Mouse (Mus musculus): Measurements from ENCODE around the gene Akr1c12. TPM values are rescaled to one million over a fixed set of nuclear protein-coding genes. Genes with fewer than 3 reads are reported as not detected.

Gene Akr1c12
- 3.6 TPM for polyA plus RNA-seq (2017; shearing (Covaris generic))

GRCm38 (mm10) chr13:4279284-4279683 is at the start of gene Akr1c12:
Gene Akr1c12, minus strand, starts transcription at chr13:4279433.

GRCm38 (mm10) chr13:4228441-4228840 is 50.8 kb downstream of the Akr1c12 start, which contains the start of gene Akr1c19:
Gene Akr1c19, plus strand, starts transcription at chr13:4228700.

Other genes with a start within 250 kb of the Akr1c12 start
- gene Akr1c14, start 230.4 kb downstream of the Akr1c12 start, polyA plus RNA-seq (2017; shearing (Covaris generic)), result not detected
- gene Akr1c18, start 128.8 kb downstream of the Akr1c12 start, polyA plus RNA-seq (2017; shearing (Covaris generic)), result 0.97 TPM
- gene Akr1c13, start 88.3 kb downstream of the Akr1c12 start, polyA plus RNA-seq (2017; shearing (Covaris generic)), result 15.4 TPM
- gene Akr1c19, start 50.7 kb downstream of the Akr1c12 start, polyA plus RNA-seq (2017; shearing (Covaris generic)), result not detected
- not detected for gene Akr1c6, start 154.9 kb upstream of the Akr1c12 start, polyA plus RNA-seq (2017; shearing (Covaris generic))
- not detected for gene Akr1c20, start 243.9 kb upstream of the Akr1c12 start, polyA plus RNA-seq (2017; shearing (Covaris generic))

Measured in naive thymus-derived CD4-positive, alpha-beta T cell, adult 5 months (primary cell).